Mouse (Mus musculus) cerebellum, adult 11-12 months (tissue): ENCODE measurements around the gene Tenm2.
A peak's percentile ranks its signal among the peaks of the same experiment; 100 is the strongest.

Experiments
- DNase-seq: peaks from one replicate; pipeline ENCODE4 v3.0.0; 2022

Gene Tenm2

GRCm38 (mm10) chr11:36038386-36038785, 1197.4 kb downstream of the Tenm2 start:
- DNase-seq, result no peak

DNA sequence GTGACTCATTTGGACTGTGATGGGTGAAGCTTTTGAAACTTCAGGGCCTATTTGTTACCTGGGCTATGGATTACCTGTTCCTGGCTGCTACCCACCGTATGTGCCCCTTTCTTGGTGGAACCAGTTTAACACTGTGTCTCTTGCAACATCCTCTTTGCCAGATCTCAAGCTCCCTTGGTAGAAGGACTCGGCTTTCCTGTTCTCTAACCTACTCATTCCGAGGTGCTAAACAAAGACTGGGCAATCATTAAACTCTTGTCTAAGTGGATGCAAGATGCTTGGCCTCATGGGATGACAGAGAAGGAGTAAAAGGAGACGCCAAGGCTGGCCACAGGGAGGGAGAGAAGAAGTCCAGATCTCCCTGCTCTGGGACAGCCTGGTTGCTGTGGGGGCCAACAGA, 1198.5 kb downstream of the Tenm2 start:
- no peak for DNase-seq

DNA sequence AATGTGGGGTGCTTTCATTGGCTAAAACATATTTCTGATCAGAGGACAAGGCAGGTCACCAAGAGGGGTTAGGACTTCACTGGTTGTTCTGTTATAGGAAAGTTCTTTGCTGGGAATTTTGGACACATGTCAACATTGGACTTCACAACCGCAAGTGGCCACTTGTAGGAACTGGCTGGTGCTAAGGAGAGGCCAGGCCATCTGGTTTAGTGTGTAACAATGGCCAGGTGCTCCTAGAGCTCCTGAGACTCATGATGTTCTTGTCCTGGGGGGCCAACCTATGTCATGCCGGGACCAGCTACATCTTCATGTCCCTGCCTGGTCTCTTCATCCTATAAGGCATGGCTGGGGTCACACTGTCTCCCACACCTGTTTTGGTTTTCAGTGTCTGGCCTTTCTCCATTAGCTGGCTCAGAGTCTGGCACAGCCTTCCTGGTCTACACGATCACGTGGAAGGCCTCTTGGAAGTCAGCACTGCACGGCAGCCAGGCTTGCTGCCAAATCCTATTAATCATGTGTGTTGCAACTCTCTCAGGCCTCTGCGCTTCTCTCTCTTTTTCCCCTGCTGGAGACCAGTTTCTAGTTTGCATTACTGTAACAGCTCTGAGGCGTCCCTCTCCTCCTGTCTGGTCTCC, 1199.6 kb downstream of the Tenm2 start:
- peak; percentile 78 for DNase-seq

DNA sequence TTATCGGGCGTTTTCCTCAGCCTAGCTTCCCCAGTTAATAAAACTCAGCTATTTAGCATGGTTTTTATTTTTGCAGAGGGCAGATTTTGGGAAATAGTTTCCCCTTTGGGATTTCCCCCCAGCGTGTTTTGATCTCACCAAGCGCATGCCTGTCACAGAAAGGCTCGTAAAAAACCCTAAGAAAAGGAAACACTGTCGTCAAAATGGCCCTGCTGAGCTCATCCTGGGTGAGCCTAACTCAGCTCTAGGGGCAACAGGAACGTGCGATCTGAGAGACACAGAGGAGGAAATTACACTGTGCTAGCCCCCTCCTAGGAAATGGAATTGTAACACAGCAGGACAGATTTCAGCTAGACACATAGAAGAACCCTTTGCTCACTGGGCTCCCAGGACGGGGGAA, 1204.0 kb downstream of the Tenm2 start:
- no peak for DNase-seq

- DNase-seq, result no peak
Measured at GRCm38 (mm10) chr11:36020009-36020408, 1215.8 kb downstream of the Tenm2 start.

DNA sequence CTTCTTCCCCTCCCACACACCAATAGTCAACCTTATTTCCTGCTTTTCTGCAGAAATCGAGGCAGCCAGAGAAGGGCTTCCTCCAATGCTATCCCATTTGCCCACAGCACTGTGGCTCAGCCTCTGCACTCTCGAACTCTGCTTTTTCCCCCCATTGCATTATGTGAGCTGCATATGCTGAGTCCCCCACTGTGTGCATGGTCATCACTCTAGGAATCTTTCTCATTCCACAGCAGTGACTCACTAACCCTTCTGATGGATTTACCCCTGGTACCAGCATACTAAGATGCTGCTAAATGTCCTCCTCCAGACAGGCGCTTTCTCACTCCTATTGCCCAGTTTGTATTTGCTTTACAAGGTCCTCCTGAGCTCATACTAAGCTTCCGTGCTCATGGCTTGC, 1222.6 kb downstream of the Tenm2 start:
- DNase-seq, result no peak

- DNase-seq, result no peak
Measured at GRCm38 (mm10) chr11:36009281-36010208, 1226.2 kb downstream of the Tenm2 start.

DNA sequence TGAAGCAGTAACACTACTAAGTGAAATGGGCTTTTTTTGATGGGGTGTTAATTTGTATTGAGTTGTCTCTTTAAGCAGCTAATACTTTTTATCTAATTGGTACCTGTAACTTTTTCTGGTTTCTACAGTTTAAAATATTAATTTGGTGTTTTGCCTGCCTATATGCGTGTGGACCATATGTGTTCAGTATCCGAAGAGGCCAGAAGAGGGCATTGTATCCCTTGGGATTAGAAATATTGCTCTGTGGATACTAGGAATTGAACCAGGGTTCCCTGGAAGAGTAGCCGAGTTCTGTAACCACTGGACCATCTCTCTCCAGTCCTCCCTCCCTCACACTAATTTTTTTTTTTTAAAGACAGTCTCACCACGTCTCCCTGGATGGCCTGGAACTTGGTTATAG, 1232.9 kb downstream of the Tenm2 start:
- DNase-seq, result no peak

- peak; percentile 76 for DNase-seq
Measured at GRCm38 (mm10) chr11:36001282-36001970, 1234.3 kb downstream of the Tenm2 start.

DNA sequence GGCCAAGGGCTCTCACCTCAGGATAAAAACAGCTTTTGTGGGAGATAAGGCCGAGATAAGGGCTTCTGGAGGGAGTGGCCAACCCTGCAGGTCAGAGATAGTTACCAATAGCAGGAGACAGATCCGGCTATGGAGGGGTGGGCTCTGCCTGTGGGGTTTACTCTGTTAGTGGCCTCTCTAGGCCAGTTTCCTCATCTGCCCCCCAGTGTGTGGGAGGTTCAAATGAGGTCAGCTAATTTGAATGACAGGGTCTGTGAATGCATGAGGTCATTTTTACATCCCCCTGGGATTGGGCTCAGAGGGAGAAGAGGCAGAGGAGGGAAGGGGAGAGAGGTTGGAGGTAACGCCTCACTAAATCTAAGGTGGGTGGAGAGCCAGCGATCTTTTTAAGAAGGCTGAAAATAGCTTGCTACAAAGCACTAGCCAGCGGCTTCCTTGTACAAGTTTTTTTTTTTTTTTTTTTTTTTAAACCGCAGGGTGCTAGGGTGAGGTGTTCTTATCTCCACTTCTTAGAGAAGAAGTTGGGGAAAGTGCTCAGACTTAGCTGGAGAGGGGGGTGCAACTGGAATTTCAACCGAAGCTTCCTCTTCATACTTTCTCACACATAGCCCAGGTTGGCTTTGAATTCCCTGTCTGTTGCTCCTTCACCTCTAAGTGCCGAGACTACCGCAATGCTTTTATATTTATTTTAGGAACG, 1235.0 kb downstream of the Tenm2 start:
- DNase-seq, result no peak

- no peak for DNase-seq
Measured at GRCm38 (mm10) chr11:36000038-36000437, 1235.7 kb downstream of the Tenm2 start.

DNA sequence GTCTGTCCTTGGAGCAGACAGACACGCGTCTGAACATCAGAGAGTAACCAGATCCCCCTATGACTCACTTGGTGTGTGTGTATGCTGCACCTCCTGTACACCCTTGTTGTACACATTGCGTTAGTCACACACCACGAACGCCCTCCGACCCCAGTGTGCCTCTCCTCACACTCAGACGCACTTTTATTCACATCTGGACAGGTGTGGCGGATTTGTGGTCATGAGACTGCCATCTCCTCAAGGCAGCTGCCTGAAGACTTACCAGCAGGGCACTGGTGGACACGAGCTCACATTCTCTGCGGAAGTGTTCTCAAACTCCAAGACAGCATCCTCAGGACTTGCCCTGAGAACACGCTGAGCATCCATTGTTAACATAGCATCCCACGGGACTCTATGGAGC, 1237.7 kb downstream of the Tenm2 start:
- DNase-seq, result no peak

DNA sequence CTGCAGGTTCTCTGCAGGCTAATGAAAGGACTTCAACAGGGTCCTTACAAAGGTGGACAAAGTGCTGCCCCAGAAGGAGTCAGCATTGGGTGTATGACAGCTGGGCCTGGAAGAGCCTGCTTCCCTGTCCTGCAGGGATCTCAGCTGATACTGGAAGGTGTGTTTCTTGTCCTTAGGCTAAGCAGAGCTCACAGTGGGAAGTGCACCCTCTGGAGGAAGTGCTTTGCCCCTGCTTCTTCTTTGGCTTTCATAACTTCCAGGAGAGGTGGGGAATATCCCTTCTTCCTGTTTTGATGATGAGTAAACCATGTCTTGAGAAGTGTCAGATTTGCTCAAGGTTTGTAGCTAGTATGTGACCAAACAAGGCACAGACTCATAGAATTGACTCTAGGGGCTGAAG, 1240.5 kb downstream of the Tenm2 start:
- no peak for DNase-seq

DNA sequence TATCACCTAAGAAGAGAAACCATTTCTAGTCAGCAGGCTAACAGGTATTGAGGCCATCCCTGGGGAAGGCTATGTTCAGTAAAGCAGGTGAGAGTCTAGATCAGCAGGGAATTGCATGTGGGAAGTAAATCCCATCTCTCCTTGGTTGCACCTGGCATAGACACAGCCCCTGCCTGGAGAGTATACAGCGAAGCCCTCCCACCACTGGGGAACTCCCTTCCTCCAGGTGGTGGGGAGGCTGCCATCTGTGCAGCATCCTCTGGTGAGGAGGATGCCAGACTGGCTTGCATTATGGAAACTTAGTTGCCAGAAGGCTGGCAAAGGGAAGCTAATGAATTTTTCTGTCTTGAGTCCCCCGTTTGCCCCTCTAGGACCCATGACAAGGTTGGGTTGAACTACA, 1243.9 kb downstream of the Tenm2 start:
- DNase-seq, result no peak

DNA sequence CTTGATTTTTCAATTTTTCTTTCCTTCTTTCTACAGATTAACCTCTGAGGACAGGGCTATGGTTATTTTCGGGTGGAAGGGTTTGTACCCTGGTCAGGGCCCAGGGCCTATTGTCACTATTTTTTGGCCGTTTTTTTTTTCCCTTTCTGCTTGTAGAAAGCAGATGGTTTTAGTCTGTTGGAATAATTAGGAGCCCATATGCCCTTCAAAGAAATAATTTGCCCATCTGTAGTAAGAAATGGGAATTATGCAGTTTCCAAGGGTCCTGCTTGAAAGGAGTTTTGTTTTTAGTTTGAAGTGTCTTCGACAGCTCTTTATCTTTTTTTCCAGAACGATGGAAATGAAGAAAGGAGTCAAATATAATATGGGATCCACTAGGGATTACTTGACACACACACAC, 1245.8 kb downstream of the Tenm2 start:
- DNase-seq, result no peak

DNA sequence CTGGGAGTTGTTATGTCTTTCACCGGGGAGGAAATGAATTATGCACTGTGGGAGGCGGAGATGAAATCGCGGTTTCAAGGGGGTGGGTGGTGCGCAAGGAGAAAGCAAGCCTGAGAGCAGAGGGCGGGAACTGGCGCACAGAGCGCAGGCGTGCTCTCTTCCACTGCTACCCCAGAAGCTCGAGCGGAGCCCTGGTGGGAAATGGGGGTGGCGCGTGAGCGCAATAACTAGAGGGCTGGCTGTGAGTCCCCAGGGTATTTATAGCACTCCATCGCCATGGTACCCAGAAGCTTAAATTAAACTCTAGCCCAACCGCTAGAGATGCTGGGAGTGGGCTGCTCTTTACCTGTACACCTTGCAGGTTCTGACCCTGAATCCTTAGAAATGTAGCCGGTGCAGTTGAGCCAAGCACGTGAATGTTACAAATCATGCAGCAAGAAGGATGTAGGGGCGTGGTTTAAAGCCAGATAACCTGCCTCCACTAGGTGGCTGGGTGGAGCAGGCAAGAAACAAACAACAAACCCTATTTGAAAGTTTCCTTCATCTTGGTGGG, 1249.8 kb downstream of the Tenm2 start:
- DNase-seq, result peak; percentile 53

DNA sequence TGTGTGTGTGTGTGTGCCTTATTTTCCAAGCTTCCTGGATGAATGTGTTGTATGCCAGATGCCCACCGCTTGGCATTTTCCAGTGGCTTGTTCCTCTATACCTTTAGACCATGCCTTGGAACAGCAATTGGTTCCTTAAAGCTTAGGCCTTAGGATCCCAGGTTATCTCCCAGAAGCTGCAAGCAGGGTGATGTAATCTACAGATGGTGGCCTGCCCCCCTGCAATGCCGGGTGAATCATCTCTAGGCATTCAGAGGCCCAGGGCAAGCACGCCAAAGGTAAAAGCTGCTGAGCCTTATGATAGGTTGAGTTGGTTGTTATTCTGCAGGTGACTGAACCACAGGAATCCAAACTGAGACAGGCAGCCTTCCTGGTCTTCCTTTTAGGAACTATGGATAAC, 1253.0 kb downstream of the Tenm2 start:
- peak; percentile 70 for DNase-seq

DNA sequence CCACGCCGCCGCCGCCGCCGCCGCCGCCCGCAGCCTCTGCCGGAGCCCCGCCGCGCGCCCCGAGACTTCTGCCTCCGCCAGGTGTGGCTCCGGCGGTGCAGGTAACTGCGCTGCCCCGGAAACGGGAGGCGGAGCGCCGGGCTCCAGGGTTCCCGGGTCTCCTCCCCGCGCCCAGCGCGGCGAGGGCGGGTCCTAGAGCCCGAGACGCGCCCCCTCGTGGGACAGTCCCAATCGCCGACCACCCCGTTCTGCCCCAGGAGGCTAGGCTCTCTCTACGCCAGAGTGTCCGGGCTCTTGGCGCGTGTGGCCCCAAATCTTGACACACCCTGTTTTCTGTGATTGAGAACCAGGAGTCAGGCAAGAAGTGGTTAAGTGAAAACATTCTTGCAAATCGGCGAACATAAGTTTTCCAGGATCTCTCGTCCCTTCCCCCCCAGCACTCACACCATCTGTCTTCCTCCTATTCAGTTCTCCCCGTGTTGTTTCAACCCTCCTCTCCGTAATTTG, 1255.3 kb downstream of the Tenm2 start, which contains the start of gene Wwc1:
Gene Wwc1 (minus strand): TSS at position 117 of the 507 bp plus-strand sequence.
- DNase-seq, result peak; percentile 35

- DNase-seq, result no peak
Measured at GRCm38 (mm10) chr11:35979733-35980410, 1255.9 kb downstream of the Tenm2 start.

DNA sequence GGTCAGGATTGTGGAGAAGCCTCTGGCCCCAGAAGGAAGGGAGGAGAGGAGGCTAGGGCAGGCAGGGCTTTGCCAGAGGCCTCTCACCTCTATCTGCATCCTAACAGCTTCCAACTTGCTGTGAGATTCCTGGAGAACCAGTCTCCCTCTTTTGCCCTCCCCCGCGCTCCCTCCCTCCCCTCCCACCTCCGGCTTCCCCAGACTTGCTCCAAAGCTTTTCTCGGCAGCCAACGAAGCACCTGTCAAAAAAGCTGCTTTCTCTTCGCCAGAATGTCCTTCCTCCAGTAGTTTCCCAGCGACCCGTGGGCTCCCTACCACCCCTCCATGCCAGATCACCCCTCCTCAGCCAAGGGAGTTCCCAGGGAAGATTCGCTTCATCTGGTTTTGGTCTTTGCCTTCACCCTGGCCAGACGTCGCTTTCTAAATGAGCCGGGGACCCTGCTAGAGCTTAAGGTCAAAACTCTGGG, 1256.5 kb downstream of the Tenm2 start:
- no peak for DNase-seq

DNA sequence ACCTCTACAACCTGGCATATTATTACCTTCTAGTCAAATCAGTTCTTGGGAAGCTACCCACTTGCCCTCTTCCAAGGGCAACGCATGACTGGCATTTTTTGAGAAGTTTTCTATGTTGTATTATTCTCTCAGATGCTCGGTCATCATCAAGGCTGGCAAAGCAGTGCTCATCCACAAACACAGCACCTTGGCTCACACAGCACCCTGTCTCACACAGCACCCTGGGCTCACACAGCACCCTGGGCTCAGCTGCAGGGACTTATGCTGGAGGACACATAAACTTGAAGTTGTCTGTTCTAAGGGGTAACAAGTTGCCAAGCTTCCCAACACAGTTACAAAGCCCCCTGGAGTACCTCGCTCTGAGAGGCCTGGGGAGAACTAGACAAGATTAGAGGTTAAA, 1258.0 kb downstream of the Tenm2 start:
- no peak for DNase-seq

DNA sequence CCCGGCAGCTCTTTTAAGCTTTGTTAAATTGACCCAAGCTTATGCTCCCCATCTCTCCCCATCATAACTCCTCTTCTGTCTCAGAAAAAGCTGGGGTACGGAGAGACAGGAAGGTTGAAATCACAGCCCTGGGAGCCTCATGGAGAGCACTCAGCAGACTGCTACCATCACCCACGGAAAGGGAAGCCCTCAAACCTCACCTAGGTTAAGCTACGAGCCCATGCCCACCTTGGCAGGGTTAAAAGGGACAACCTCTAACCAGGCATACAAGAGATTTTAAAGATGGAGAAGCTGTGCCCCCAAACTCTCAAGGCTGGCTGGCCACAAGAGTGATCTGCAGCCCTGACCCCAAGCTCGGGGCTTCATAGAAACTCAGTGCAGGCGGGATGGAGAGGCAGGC, 1258.7 kb downstream of the Tenm2 start:
- DNase-seq, result no peak
